Mouse (Mus musculus) liver, adult 10 weeks (tissue): ENCODE data around the gene Elovl2. TPM values are rescaled to one million over a fixed set of nuclear protein-coding genes. Genes with fewer than 3 reads are reported as not detected.

Experiments used
- polyA plus RNA-seq: library from polyadenylated mRNA; stranded (reverse); fragments of 350-450 nt; fragmentation: Illumina TruSeq; extraction: RNeasy Lipid Tissue Mini Kit (QIAGEN cat#74804); gene quantifications from one replicate; pipeline ENCODE4 v1.2.3, GENCODE M21; 2014; ENCODE audit warnings: low read depth, low replicate concordance

Gene Elovl2
- 395 TPM for polyA plus RNA-seq

DNA sequence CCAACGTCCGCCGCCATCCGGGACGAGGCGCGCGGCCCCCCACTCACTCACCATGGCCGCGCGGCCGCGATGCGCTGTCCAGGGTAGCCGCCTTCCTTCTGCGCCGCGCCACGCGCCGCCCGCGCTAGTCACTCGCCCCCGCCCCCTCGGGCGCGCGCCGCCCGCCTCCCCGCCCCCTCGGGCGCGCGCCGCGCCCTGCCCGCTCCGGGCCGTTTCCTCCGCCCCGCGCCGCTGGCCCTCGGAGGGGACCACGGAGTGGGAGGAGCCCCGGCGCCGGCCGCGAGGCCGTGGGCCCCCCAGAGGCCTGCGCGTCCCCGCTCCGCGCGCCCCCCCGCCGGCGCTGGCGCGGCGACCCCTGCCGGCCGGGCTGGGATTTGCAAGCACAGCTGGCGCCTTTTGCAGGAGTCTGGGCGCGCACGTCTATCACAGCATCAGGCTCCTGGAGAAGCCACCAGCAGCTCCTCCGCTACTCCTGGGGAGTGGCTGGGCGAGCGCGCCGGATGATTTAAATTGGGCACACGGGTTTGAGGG is at the start of gene Elovl2:
Elovl2 (minus strand) TSS at position 102 of the 531 bp plus-strand sequence.

DNA sequence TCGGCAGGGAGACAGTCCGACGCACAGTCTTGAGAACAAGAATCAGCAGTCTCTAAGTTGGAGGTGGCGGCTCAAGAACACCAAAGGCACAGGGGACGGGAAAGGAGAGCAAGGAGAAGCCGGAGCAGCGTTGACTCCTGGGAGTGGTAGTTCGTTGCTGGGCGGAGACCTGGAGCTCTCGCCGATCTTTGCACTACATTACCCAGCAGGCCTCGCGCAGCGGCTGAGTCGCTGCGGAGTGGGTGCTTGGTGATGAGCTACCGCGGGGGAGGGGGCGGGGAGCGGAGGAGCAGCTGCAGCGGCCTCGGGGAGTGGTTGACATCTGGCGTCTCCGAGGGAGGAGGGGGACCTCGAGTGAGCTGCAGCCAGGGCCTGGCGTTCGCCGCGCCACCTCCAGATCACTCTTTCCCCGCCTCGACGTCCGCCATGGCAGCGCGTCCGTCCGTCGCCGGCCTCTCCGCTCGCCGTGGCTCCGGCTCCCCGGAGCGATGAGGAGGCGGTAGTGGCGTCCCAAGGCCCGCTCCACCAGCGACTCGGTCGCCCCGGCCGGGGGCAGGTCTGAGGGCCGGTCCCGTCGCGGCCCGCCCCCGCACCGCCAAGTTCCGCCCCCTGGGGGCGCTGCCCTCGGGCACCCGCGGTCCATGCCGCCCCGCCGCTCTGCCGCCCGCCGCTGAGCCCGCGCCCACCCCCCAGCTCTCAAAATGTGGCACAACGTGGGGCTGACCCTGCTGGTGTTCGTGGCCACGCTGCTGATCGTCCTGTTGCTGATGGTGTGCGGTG is 29.5 kb upstream of the Elovl2 start, which contains the start of gene Smim13:
Smim13 (plus strand) TSS at position 307 of the 780 bp plus-strand sequence.

Other genes with a start within 250 kb of the Elovl2 start
- 40.1 TPM for gene Pak1ip1, start 219.4 kb downstream of the Elovl2 start, polyA plus RNA-seq
- gene Tmem14c, start 204.1 kb downstream of the Elovl2 start, polyA plus RNA-seq, result 79.4 TPM
- not detected for gene Mak, start 140.7 kb downstream of the Elovl2 start, polyA plus RNA-seq
- gene Gcm2, start 109.4 kb downstream of the Elovl2 start, polyA plus RNA-seq, result not detected
- not detected for gene Sycp2l, start 106.1 kb downstream of the Elovl2 start, polyA plus RNA-seq
- gene Smim13, start 29.4 kb upstream of the Elovl2 start, polyA plus RNA-seq, result 28.9 TPM
- not detected for gene Gm17364, start 53.6 kb upstream of the Elovl2 start, polyA plus RNA-seq